Mouse (Mus musculus) CD4-positive helper T cell, adult 2 months (primary cell): Measurements from ENCODE around the gene Dpm3.
"Not testable (repeated sequence)": the region's sequence is repeated elsewhere in the genome, so short reads cannot be mapped to it uniquely, and the experiment has no call there.

Experiments used
- DNase-seq: peaks from one replicate; pipeline ENCODE4 v3.0.0-alpha.2; 2012; ENCODE audit warnings: low read depth, missing footprints, low spot score

Dpm3 gene

DNA sequence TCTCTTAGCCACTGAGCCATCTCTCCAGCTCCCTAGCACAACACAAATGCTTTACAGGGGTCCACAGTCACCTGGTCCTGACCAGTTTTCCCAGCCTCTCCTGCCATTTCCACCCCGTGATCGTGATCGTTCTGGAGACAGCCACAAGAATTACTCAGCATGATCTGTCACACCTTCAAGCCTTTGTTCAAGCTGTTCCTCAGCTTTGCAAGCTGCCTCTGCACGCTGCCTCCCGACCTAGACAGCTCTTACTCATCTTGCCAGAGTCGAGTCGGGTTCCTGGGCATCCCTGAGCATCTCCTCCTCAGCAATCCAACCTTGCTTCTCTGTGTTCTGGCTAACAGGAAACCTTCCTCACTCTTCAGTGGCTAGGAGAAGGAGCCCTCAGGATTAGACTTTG lies at the start of gene Dpm3:
TSS of gene Dpm3 (plus strand) at position 283 of the 400 bp plus-strand sequence.
- DNase-seq: no peak

DNA sequence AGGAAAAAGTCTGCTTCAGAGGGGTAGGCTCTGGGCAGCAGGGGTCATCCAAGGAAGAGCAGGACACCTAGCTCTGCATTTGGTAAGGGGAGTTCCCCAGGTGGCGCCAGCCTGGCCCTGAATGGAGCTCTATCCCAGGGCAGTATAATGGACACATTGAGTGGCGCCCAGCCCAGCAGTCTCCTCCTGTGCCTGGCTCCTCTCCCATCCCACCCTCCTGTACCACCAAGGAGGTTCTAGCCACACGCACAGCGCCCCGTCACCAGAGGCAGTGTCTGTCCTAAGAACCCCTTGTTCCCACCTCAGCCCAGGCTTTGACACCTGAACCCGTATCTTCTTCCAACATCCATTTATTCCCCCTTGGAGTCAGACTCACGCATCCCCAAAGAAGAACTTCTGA lies 49.4 kb upstream of the Dpm3 start:
- no peak for DNase-seq

DNA sequence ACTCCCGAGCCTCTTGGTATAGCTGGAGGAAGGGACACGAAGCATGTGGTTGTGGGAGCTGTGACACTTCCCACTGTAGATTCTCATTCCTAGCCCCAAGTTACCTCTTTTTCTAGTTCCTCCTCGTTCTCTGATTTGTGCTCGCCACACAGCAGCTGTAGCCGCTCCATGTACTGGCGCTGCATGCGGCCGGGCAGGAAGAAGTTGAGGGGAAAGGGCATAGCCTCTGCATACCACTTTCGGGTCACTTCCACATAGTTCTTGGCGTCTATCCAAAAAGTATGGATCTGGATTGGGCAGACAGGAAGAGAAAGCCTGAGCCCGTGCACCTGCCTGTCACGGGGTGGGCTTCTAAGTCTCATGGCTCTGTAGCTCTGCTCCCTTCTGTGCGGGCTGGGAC lies 49.0 kb upstream of the Dpm3 start:
- DNase-seq: no peak

DNA sequence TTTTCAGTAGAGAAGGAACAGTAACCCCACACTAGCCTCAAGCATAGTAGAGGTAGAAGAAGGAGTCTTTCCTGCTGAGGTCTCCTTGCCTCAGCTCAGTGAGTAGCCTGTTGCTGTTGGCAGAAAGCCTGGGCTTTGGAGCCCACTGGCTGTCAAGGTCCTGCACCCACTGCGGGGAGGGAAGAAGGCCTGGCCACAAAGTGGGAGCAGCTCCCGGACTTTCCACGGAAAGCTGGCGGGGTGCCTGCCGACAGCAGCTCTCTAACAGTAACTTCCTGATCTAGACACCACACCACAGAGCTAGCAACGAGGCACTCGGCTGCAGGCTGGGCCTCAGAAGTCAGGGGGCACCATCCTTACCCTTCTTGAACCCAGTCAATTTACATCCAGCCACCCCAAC lies 48.4 kb upstream of the Dpm3 start:
- no peak for DNase-seq

DNA sequence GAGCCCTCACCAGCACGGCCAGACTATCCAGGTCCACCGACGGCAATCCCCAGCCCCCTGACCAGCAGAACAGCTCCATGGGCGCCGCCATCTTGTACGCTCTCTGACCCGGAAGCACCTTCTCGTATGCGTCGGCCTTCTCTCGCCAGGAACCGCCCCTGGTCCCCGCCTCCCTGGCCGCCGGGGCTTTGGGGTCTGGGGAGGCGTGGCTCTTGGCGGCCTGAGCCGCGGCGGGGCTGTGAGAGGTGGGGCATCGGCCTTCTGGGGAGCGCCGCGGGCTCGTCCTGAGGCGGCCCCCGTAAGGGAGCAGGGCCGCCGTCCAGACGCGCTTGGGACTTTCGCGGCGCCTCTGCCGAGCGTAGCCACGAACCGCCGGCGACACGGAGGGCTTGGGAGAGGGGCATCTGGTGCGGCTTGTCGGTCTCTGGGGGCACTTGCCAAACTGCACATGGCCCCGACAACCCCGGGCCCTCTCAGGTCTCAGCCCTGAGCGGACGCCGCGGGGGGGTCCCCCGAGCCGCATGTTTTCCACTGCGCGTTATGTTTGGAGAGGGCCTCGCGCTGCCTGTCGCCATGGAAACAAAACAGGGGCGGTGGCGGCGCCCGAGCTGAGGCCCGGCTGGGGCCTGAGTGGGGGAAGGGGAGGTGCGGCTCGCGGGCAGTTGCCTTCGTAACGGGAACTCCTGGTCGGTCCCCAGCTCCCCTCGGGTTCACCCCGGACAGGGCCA lies 45.2 kb upstream of the Dpm3 start:
- peak; percentile 96 for DNase-seq

DNA sequence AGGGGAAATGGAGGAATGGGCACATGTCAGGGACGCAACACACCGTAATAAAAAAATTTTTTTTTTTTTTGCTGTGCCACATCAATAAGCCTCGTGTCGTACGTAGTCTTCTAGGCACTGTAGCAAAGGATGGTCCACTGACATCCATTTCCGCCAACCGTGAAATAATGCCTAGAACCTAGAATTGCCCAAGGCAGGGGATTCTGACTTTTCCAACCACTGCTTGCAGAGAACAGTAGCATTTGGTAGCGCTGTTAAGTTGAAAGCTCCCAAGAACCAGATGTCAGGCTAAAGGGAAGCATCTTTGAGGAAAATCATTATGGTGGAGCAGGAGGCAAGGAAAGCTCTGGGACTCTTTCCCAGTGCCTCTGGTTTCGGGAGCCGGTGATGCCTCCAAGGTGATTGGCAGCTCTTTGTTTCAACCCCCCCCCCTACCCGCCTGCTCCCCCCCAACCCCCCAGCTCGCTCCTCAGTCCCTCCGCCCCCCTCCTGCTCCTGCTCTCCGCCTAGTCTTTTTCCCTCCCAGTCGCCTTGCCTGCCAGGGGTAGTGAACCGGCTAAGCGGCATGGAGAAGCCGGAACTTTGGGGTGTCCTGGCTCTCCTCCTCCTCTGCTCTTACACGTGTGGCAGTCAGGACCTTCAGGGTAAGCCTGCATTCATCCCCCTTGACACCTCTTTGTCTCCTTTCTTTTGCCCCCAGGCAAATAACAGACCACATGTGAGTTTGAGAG lies 44.3 kb upstream of the Dpm3 start, which contains the start of gene Thbs3:
TSS of gene Thbs3 (plus strand) at position 500 of the 731 bp plus-strand sequence.
- DNase-seq: peak; percentile 76

DNA sequence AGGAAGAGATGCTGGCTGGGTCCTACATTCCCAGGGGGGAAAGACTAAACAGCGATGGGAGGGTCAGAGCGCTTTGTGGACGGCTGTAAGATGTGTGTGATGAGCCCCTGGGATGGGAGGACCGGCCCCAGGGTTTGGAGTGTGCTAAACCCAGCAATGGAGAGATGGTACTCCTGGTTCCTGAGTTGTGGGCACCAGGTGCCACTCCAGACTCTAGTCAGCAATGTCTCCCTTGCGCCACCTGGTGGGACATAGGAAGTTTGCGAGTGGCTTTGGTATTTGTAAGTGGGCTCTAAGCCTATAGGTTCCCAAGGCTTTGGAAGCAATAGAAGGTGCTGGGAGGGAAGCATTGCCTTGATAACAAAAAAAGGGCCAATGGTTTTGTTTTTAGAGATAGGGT lies 43.3 kb upstream of the Dpm3 start:
- DNase-seq: peak; percentile 88

DNA sequence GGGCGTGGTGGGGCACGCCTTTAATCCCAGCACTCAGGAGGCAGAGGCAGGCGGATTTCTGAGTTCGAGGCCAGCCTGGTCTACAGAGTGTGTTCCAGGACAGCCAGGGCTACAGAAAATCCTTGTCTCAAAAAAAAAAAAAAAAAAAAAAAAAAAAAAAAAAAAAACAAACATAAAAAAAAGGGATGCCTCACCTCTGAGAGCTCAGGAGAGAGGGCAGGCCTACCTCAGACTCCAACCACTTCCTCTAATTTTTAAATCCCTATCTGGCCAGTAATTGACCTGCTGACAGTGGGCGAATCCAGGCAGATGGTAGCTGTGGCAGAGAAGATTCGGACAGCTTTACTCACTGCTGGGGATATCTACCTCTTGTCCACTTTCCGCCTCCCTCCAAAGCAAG lies 42.8 kb upstream of the Dpm3 start:
- not testable (repeated sequence) for DNase-seq

DNA sequence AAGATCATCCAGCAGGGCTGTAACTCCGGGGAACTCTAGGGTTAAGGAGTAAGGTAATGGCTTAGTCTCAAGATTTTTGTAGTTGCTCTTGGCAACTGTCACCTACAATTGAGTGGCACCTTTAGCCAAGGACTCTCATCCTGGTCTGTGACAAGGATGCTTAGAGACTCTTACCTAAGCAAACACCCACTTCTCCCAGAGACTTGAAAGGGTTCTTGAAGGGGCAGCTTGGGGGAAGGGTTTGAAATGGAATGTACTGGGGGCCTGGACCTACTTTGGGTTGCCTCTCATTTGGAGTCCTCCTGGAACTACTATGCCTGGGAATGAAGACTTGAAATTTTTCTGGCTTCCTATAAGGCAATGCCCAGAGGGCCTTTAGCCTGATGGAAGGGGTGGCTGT lies 40.9 kb upstream of the Dpm3 start:
- no peak for DNase-seq

DNA sequence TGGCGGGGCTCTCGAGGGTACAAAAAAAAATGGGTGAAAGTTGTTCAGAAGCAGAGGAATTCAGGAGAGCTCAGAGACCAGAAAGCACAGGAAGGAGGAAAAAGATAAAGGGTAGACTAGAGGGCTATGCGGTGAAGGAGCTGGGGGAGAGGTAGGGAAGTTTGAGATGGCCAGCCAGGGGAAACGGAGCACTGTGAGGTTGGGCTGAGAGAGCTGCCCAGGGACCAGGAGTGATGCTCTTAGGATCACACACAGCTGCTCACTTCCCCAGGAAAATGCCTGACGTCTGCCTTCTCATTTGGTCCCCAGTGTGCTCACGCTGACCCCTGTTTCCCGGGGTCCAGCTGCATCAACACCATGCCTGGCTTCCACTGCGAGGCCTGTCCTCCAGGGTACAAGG lies 39.6 kb upstream of the Dpm3 start:
- DNase-seq: no peak

DNA sequence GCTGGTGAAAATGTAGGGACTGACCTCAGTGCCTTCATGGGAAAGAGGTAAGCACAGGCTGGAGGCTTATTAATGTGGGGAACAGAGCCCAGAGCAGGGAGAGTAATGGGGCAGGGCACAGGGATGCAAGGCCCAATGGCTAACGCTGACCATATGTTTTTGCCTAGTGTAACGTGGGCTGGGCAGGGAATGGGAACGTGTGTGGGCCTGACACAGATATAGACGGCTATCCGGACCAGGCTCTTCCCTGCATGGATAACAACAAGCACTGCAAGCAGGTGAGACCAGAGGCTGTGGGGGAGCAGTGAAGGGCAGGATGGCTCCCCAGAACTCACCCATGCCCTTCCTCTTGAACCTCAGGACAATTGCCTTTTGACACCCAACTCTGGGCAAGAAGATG lies 38.0 kb upstream of the Dpm3 start:
- DNase-seq: no peak

DNA sequence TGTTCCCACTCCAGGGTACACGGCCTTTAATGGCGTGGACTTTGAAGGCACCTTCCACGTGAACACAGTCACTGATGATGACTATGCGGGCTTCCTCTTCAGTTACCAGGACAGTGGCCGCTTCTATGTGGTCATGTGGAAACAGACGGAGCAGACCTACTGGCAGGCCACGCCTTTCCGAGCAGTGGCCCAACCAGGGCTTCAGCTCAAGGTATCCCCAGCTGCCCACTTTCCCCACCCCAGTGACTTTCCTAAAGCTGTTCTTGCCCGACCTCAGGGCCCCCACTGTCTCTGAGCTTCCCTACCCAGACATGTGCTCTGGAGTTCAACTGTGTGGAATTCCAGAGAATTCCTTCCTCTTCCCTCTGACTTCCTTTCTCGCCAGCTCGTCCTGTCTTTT lies 34.4 kb upstream of the Dpm3 start:
- DNase-seq: no peak

DNA sequence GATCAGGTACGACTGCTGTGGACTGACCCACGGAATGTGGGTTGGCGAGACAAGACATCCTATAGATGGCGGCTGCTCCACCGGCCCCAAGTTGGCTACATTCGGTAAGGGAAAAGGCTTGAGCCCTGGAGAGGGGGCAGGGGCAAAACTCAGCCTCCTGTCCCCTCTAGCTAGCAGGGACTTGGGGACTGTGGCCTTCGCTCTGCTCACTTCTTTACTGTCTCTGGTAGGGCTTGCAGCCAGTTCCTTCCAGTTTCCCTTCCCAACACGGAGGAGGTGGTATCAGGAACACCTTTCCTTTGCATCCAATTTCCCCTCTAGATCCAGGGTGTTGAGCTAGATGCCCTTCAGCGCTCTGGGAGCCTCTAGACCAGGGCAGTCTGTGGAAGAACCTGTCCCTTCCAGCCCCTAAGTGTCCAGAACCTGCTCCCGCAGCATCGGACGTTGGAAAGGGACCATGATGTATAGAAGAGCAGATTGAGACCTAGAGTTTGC lies 33.8 kb upstream of the Dpm3 start:
- no peak for DNase-seq

DNA sequence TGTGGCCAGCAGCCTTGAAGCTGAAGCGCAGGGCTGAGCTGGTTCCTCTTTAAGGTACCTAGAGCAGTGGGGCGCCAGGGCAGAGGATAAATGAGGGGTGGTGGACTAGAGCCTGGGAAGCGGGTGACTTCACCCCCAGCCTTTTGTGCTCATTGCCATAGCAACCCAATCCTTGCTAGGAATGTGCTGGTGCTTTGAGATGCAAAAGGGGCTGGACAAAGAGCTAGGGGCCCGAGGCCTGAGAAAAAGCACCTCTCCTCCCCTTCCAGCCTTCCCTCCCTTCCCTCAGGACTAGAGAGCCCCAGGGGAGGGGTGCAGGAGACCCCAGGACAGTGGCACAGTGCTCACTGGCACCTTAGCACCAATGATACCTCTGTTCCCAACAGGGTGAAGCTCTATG lies 33.2 kb upstream of the Dpm3 start:
- DNase-seq: no peak

DNA sequence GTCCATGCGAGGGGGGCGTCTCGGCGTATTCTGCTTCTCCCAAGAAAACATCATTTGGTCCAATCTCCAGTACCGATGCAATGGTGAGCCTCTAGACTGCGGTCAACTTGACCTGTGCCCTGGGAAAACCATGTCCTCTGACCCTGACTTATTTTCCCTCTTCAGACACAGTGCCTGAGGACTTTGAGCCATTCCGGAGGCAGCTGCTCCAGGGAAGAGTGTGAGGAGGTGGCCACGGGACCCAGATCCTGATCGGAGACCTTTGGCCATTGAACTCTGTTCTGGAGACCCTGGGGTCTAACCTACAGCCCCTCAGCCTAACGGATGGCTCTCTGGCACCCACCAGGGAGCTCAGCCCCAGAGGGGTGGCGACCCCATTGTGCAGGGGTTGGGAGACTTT lies 32.8 kb upstream of the Dpm3 start:
- no peak for DNase-seq

DNA sequence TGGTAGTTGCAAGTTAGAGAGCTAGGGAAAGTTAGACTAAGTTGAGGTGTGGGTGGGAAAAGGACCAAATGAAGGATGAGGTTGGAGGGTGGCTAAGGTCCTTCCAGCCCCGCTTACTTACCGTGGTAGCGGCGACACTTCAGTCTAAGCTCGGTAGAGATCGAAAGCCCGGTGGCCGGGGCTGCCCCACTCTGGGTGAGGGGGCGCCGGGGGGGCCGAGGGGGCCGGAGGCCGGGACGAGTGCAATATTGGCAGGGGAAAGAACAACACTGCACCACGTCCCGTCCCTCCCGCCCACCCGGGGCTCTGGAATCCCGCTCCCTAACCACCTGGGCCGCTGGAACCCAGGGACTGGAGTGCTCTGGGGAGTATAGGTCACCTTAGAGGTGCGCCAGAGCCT lies 32.3 kb upstream of the Dpm3 start, which contains the start of gene Mtx1:
TSS of gene Mtx1 (minus strand) at position 189 of the 400 bp plus-strand sequence.
- DNase-seq: no peak

DNA sequence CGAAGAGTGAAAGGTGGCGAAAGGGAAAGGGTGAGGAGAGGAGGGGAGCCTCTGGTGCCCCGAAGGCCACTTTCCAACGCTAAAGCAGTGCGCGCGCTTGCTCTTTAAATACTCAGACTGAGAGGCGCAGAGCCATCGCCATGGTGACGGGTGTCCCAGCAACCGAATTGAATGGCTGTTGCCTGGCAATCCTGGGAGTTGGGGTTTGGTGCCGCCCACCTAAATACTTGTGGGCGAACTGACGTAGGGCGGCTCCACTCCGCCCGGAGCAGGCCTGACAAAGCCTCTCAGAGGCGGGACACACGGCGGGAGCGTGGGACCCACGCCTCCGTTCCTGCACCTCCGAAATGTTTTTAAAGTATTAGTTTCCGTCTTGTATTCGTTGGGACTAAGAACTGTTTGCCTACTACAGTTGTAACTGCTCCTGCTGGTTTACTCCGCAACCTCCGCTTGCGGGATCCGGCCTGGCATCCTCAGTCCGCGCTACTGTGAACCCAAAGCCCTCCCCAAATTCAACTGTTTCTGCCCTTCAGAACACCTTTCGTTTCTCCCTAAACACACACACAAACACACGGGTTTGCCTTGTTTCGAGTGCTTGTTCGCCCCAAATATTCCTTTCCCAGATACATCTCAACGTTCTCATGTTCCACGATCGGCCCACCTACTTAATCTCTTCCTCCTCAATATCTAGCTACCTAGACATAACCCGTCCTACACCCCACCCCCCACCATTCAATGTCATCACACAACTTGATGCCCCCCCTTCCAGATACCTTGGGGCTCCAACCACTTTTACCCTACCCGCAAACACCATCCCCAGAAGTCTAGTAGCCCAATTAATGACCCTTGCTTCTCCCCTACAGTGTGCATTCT lies 31.6 kb upstream of the Dpm3 start:
- DNase-seq: peak; percentile 90

DNA sequence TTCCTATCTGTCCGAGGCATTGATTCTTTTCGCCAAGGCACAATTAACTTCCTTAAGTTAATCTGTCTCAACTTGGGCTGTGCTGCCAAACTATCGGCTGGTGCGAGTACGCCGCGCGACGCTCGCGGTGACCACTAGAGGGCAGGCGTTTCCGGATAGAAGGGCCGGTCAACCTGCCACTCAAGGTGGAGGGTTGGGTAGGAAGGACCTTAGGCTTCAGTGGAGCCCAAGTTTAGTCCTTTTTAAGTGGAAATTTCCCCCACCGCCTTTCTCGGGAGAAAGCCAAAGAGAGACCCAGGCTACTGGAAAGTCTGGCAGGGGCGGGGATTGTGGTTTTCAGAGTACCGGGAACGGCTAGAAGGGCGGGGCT lies 31.0 kb upstream of the Dpm3 start:
- DNase-seq: peak; percentile 86

DNA sequence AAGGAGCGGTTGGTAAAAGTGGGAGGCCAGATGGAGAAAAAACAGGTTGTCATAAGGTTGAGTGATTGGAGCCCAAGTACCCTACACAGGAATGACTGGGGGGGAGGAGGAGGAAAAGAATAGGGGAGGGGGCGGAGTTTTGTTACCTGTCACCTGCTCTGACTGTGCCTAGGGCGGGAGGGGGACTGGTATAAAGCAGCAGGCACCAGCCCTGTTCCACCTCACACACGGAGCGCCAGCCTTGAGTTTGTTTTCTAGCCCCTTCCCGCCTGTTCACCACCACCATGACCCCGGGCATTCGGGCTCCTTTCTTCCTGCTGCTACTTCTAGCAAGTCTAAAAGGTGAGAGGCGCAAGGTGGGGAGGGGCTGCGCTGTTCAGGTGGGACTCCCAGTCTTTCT lies 30.3 kb upstream of the Dpm3 start, which contains the start of gene Muc1:
TSS of gene Muc1 (plus strand) at position 222 of the 400 bp plus-strand sequence.
- peak; percentile 22 for DNase-seq

DNA sequence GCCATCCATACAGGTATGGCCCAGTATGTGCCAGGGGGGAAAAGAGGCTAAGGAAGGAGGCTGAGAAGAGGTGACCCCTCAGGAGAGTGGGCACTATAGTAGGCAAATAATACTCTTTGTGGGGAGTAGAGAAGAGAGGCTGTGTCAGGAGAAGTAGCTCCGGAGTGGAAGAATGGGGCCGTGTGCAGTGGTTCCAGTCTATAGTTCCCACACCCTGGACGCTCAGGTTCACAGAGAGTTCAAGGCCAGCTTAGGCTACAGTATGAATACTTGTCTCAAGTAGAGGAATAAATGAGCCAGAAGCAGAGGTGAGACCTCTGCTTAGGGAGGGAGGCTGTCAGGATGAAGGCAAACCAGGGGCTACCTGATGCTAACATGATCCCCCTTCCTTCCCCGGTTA lies 29.9 kb upstream of the Dpm3 start:
- no peak for DNase-seq

DNA sequence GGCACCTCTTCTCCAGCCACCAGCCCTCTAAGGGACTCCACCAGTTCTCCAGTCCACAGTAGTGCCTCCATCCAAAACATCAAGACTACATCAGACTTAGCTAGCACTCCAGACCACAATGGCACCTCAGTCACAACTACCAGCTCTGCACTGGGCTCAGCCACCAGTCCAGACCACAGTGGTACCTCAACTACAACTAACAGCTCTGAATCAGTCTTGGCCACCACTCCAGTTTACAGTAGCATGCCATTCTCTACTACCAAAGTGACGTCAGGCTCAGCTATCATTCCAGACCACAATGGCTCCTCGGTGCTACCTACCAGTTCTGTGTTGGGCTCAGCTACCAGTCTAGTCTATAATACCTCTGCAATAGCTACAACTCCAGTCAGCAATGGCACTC lies 28.6 kb upstream of the Dpm3 start:
- DNase-seq: no peak

DNA sequence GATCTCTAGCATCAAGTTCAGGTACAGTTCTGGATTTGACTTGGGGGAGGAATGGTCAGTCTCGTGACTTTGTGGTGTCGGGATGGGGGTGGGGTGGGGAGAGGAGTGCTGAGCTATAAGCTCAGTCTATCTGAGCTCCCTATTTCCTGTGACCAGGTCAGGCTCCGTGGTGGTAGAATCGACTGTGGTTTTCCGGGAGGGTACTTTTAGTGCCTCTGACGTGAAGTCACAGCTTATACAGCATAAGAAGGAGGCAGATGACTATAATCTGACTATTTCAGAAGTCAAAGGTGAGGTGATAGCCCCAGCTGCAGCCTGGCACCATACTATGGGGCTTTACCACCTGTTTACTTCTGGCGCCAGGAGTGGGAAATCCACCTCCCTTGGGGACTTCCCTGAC lies 27.8 kb upstream of the Dpm3 start:
- DNase-seq: peak; percentile 61
